ENCODE assay signal across 9 mouse cellular contexts in genomic region chr8:125996980-125997379, GRCm38 (mm10). TPM values are rescaled to one million over a fixed set of nuclear protein-coding genes. Genes with fewer than 3 reads are reported as not detected.
A peak's percentile ranks its signal among the peaks of the same experiment; 100 is the strongest.
DNase-seq lines count a peak whose midpoint lies in the region; ATAC-seq lines count a peak whose summit lies in the region.
"Had no signal": no experiment of that assay in that cellular context is flagged by ENCODE, and none has a peak within 500 bp of the region (broad histone marks: within the 10 kb centered on the region; RNA-seq: fewer than 3 reads in every experiment).

No protein-coding gene starts in this region.

- peak overlapping the region; percentile 93; the same call in 1 of the 2 replicates for H3K4me2 ChIP-seq in heart, embryonic 13.5 days
- H3K4me2 ChIP-seq in intestine, embryonic 15.5 days (replicated peaks): peak overlapping the region; percentile 88
- H3K4me2 ChIP-seq in midbrain, embryonic 15.5 days: peak overlapping the region; percentile 91

- no peak overlapping the region for H3K27ac ChIP-seq in heart, embryonic 13.5 days (replicated peaks)
- no peak overlapping the region for H3K27ac ChIP-seq in heart, embryonic 10.5 days
- no peak overlapping the region for H3K27ac ChIP-seq in embryonic facial prominence, embryonic 10.5 days (replicated peaks)
- 0 out of 2 replicates have a peak overlapping the region, but pooled peaks have one; percentile 34 for H3K27ac ChIP-seq in intestine, embryonic 15.5 days
- H3K27ac ChIP-seq in midbrain, embryonic 15.5 days: no peak overlapping the region

- DNase-seq in heart, embryonic 10.5 days (ENCODE audit: low spot score): no peak
- peak; percentile 10 for DNase-seq in embryonic facial prominence, embryonic 10.5 days (ENCODE audit: low spot score)
- DNase-seq in spleen, postnatal 36 days (ENCODE audit: low spot score in 2 of 2): no peak
- DNase-seq in adrenal gland, adult 2 months: no peak
- DNase-seq in adrenal gland, adult 18-20 months (ENCODE audit: low spot score in 2 of 2): no peak
- DNase-seq: heart, adult 18-20 months had no signal

- no peak overlapping the region for H3K4me3 ChIP-seq in heart, embryonic 13.5 days
- no peak overlapping the region for H3K4me3 ChIP-seq in heart, embryonic 10.5 days
- H3K4me3 ChIP-seq in embryonic facial prominence, embryonic 10.5 days: peak overlapping the region; percentile 66
- H3K4me3 ChIP-seq in intestine, embryonic 15.5 days (replicated peaks): peak overlapping the region; percentile 61
- H3K4me3 ChIP-seq in midbrain, embryonic 15.5 days: peak overlapping the region; percentile 62

- H3K9me3 ChIP-seq in heart, embryonic 13.5 days: no peaks in the 10 kb centered on the region
- no peaks in the 10 kb centered on the region for H3K9me3 ChIP-seq in heart, embryonic 10.5 days
- no peaks in the 10 kb centered on the region for H3K9me3 ChIP-seq in embryonic facial prominence, embryonic 10.5 days
- H3K9me3 ChIP-seq in intestine, embryonic 15.5 days: no peaks in the 10 kb centered on the region
- H3K9me3 ChIP-seq in midbrain, embryonic 15.5 days: no peaks in the 10 kb centered on the region

- H3K4me1 ChIP-seq in heart, embryonic 13.5 days: peaks cover 14% of the 10 kb centered on the region
- H3K4me1 ChIP-seq in heart, embryonic 10.5 days: peaks cover 18% of the 10 kb centered on the region
- peaks cover 42% of the 10 kb centered on the region for H3K4me1 ChIP-seq in embryonic facial prominence, embryonic 10.5 days
- peaks cover 11% of the 10 kb centered on the region for H3K4me1 ChIP-seq in intestine, embryonic 15.5 days (replicated peaks)
- H3K4me1 ChIP-seq in midbrain, embryonic 15.5 days: peaks cover 19% of the 10 kb centered on the region

- WGBS in heart, embryonic 13.5 days: 33% methylated on average over 6 of the region's 6 CpGs
- 28% methylated on average over 6 of the region's 6 CpGs for WGBS in heart, embryonic 10.5 days
- WGBS in embryonic facial prominence, embryonic 10.5 days: 25% methylated on average over 6 of the region's 6 CpGs
- 18% methylated on average over 6 of the region's 6 CpGs for WGBS in intestine, embryonic 15.5 days
- 30% methylated on average over 6 of the region's 6 CpGs for WGBS in midbrain, embryonic 15.5 days

- no peak overlapping the region for H3K9ac ChIP-seq in heart, embryonic 13.5 days
- H3K9ac ChIP-seq in intestine, embryonic 15.5 days: 0 out of 2 replicates have a peak overlapping the region, but pooled peaks have one; percentile 5
- no peak overlapping the region for H3K9ac ChIP-seq in midbrain, embryonic 15.5 days

- H3K27me3 ChIP-seq in heart, embryonic 13.5 days (replicated peaks): peaks cover 67% of the 10 kb centered on the region
- H3K27me3 ChIP-seq in heart, embryonic 10.5 days (ENCODE audit: insufficient read depth, poor library complexity, severe bottlenecking): peaks cover 73% of the 10 kb centered on the region
- H3K27me3 ChIP-seq in embryonic facial prominence, embryonic 10.5 days (replicated peaks; ENCODE audit: low read depth, poor library complexity, severe bottlenecking): peaks cover 73% of the 10 kb centered on the region
- peaks cover 5% of the 10 kb centered on the region; the same call in 1 of the 2 replicates for H3K27me3 ChIP-seq in intestine, embryonic 15.5 days (replicated peaks)
- H3K27me3 ChIP-seq in midbrain, embryonic 15.5 days (replicated peaks): peaks cover 14% of the 10 kb centered on the region

- no peak for ATAC-seq in heart, embryonic 13.5 days (ENCODE audit: extremely low read depth, insufficient number of reproducible peaks, low FRiP score, low TSS enrichment)
- ATAC-seq in intestine, embryonic 15.5 days: peak; percentile 41; the same call in 1 of the 2 replicates
- ATAC-seq in midbrain, embryonic 15.5 days (replicated peaks): no peak

- H3K36me3 ChIP-seq in heart, embryonic 13.5 days: no peaks in the 10 kb centered on the region
- H3K36me3 ChIP-seq in heart, embryonic 10.5 days: no peaks in the 10 kb centered on the region
- peaks cover 5% of the 10 kb centered on the region; the same call in 1 of the 2 replicates for H3K36me3 ChIP-seq in embryonic facial prominence, embryonic 10.5 days (replicated peaks)
- H3K36me3 ChIP-seq in intestine, embryonic 15.5 days: no peaks in the 10 kb centered on the region
- no peaks in the 10 kb centered on the region for H3K36me3 ChIP-seq in midbrain, embryonic 15.5 days (replicated peaks)

RNA-seq across cellular contexts. Expression of gene Kcnk1, which starts 2.0 kb away (rescaled TPM):
- 3.0 and 3.8 TPM in 2 replicates for polyA plus RNA-seq in heart, embryonic 13.5 days (2015; fragmentation: Nextera tagmentation; extraction: Ambion mirVana)
- polyA plus RNA-seq in heart, embryonic 10.5 days (2016; fragmentation: Nextera tagmentation; extraction: Ambion mirVana): 2.8 and 8.7 TPM in 2 replicates
- polyA plus RNA-seq in embryonic facial prominence, embryonic 10.5 days (2016; fragmentation: Nextera tagmentation; extraction: Ambion mirVana): 17.0 and 17.9 TPM in 2 replicates
- 46.6 and 47.3 TPM in 2 replicates for polyA plus RNA-seq in intestine, embryonic 15.5 days (2015; fragmentation: Nextera tagmentation; extraction: Ambion mirVana)
- 17.9 and 18.6 TPM in 2 replicates for polyA plus RNA-seq in midbrain, embryonic 15.5 days (2015; fragmentation: Nextera tagmentation; extraction: Ambion mirVana)
- 10 to 100 TPM in 1 of 2 experiments, 1 to 10 TPM in 1; 1.3 to 12.8 TPM for total RNA-seq in adrenal gland, adult 2 months (2021)
- 7.5 and 30.5 TPM in 2 replicates for polyA plus RNA-seq in adrenal gland, adult 2 months (2012; rRNA removed)
- total RNA-seq in adrenal gland, adult 18-20 months (2021): 10 to 100 TPM in 1 of 2 experiments, 1 to 10 TPM in 1; 1.4 to 11.9 TPM

Comparison
In these comparisons a context has a peak if more than half of its experiments do, and no peak if none do; other contexts are left out.
1. H3K4me3 ChIP-seq: peak in embryonic facial prominence, embryonic 10.5 days (single experiment), intestine, embryonic 15.5 days (single experiment) and midbrain, embryonic 15.5 days (single experiment); none in heart, embryonic 13.5 days (single experiment) and heart, embryonic 10.5 days (single experiment).
2. Peak in every context shown above with its lines, with median percentiles within 50 percentile points of each other: H3K4me2 ChIP-seq.